Mouse (Mus musculus) gastrocnemius, postnatal 10 days (tissue): Measurements from ENCODE around the gene Nrap. TPM values are rescaled to one million over a fixed set of nuclear protein-coding genes. Genes with fewer than 3 reads are reported as not detected.
A peak's percentile ranks its signal among the peaks of the same experiment; 100 is the strongest.

Experiments
- DNase-seq: peaks from one replicate; pipeline ENCODE4 v3.0.0; 2021; ENCODE audit warnings: mixed read lengths
- total RNA-seq, 2 experiments: library from RNA; stranded (reverse); gene quantifications; 2 replicates each; pipeline ENCODE4 v1.2.3; 2021

Nrap gene
- total RNA-seq, 2 experiments from 2014 or later: 478 to 505 TPM

- peak; percentile 77 for DNase-seq
These were observed 89.0 kb downstream of the Nrap start for GRCm38 (mm10) chr19:56300835-56301234.

- no peak for DNase-seq
These were observed 92.6 kb downstream of the Nrap start for GRCm38 (mm10) chr19:56297264-56297663.

GRCm38 (mm10) chr19:56296668-56297067 is 93.2 kb downstream of the Nrap start:
- no peak for DNase-seq

GRCm38 (mm10) chr19:56294654-56295399 is 95.0 kb downstream of the Nrap start:
- DNase-seq: peak; percentile 83

DNA sequence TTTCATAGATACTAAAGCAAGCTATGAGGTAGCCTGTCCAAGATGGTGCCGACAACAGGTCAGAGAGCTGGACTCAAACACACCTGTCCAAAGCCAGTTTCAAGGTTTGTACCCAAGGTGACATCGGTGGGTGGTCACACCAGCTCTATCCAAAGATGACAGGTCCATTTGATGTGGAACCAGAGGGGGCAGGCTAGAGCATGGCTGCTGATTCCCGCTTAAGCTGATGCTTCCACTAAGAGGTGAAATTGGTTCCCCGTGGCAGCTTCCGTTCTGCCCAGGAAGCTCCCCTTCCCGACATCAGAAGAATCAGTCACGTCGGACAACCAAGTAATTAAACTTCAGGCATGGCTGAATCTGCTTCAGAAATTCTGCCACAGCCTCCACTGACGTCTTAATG is 97.5 kb downstream of the Nrap start:
- DNase-seq: no peak

DNA sequence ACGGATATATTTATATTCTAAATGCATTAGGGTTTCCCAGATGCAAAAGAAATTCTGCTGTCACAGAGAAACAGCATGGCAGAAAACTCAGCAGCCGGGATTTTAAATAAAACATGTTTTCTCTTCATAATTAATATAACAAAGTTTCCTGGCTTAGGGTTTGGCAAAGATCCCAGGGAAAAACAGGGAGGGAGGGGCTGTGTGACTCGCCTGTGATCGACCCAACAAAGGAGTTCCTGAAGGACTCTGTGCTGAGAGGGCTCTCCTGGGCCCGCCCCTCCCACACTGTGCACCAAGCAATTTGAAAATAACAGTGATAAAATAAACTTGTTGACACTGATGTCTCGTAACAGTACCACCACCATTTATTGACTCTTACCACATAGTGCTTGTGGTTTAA is 97.9 kb downstream of the Nrap start:
- peak; percentile 18 for DNase-seq

DNA sequence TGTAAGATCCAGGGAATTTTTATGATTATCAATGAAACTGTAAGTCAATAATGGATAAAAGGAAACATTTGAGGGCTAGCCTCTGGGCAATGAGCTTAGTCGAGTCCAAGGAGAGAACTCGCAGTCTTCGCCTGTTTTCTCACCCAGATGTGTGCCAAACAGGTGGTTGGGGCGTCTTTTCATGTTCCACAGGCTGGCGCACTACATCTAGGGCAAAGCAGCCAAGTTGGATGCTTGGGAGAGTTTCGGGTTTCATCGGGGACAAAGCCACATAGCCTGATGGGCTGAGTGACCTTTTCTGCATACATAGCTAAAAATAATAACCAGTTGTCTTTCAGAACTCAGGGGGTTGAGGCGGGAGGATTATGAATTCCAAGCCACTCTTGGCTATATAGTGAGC is 100.2 kb downstream of the Nrap start:
- no peak for DNase-seq

- no peak for DNase-seq
These were observed 101.4 kb downstream of the Nrap start for GRCm38 (mm10) chr19:56288436-56288835.

GRCm38 (mm10) chr19:56287580-56288367 is 102.1 kb downstream of the Nrap start:
- DNase-seq: no peak

DNA sequence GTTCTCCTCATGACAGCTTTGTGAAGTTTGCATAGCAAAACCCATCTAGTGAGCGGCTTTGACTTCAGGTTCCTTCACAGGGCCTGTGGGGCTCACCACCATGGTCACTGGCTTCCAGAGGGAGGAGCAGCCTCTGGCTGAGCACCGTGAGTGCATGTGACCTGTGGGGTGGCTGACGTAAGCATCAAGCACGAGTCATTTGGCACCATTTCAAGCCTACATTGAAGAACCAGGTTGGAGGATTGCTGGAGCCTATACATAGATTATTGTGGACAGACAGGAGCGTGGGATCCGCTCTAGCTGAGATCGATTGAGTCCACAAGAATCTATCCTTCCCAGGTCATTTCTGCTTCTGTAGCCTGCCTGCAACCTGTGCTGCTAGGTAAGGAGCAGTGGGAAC is 103.0 kb downstream of the Nrap start, which contains the start of gene Habp2:
TSS of gene Habp2 (plus strand) at position 272 of the 400 bp plus-strand sequence.
- DNase-seq: no peak

GRCm38 (mm10) chr19:56285222-56285621 is 104.6 kb downstream of the Nrap start:
- DNase-seq: no peak

- DNase-seq: no peak
These were observed 111.5 kb downstream of the Nrap start for GRCm38 (mm10) chr19:56278366-56278765.

- no peak for DNase-seq
These were observed 111.9 kb downstream of the Nrap start for GRCm38 (mm10) chr19:56277951-56278350.

DNA sequence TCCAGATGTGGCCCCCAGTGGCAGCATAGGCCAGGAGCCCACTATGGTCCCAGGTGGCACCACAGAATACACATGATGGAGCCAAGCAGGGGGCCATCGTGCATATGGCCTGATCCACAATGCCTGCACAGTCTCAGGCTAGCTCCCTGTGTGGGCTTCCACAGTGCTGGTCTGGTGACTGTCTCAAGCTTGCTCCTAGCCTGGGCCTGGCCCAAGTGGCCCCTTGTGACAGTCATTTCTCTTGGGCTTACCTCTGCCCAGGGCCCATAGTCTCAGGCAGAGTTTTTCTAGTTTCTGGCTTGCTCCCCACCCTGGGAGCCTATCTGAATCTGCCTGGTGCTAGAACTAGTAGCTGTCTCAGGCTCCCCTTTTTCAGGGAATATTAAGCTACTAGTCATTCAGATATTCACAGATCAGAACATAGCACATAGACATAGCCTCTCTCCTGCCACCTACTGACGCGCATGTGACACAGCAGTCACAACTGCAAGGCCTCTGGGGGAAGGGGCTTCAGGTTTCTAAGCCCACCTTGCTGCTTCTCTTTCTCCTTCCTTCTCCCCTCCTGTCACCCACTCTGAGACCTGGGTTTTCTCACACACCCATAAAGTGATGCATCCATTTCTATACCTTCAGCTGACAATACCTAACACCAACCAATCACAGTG is 112.6 kb downstream of the Nrap start:
- no peak for DNase-seq

- DNase-seq: no peak
These were observed 117.8 kb downstream of the Nrap start for GRCm38 (mm10) chr19:56272081-56272480.

Other genes starting within 250 kb of the Nrap start
- under 1 TPM in 1 of 2 experiments, not detected in 1; 0.11 TPM for gene Habp2, start 102.9 kb downstream of the Nrap start, total RNA-seq
- 10 to 100 TPM in 1 of 2 experiments, 1 to 10 TPM in 1; 9.9 to 12.9 TPM for gene Casp7, start 7.1 kb upstream of the Nrap start, total RNA-seq
- under 1 TPM; 0.31 to 0.47 TPM for gene Plekhs1, start 71.6 kb upstream of the Nrap start, total RNA-seq
- 1 to 10 TPM; 6.0 to 6.4 TPM for gene Dclre1a, start 158.2 kb upstream of the Nrap start, total RNA-seq
- gene Nhlrc2, start 158.2 kb upstream of the Nrap start, total RNA-seq: 10 to 100 TPM; 12.9 to 14.3 TPM